Mouse (Mus musculus) embryonic stem cell, embryonic (primary cell): Measurements from ENCODE around the gene Flot2.

Experiments
- CTCF ChIA-PET, 4 experiments: fragments of 300-600 bp in 2 of 4; fragments of 350-600 bp in 2 of 4; sonication (Branson Sonifier 250); formaldehyde crosslinking; loops; one replicate each; lab custom pipeline; 2022; ENCODE audit warnings: inconsistent platforms in 2 of 4; lab: Charles Lee
- POLR2A ChIA-PET, 4 experiments: fragments of 300-600 bp in 2 of 4; fragments of 350-600 bp in 2 of 4; sonication (Branson Sonifier 250); formaldehyde crosslinking; loops; one replicate each; lab custom pipeline; 2022; ENCODE audit warnings: antibody characterized with exemption in 4 of 4, inconsistent platforms in 1 of 4; lab: Charles Lee

Gene Flot2

GRCm38 (mm10) chr11:78073577-78074276, 36.0 kb downstream of the Flot2 start:
- ChIA-PET CTCF (interaction anchor here in 1 of 4 experiments (0.6 kb wide), 1 partner anchor 327 kb away, joined by 10 read pairs; no protein-coding TSS in a partner anchor), POLR2A (interaction anchor here in 3 of 4 experiments (0.8 to 2.1 kb wide), 11 partner anchors 8 to 109 kb away, joined by 3 to 14 read pairs (median 7); partner anchors contain the start of genes Eral1 (in 1 of the 3), Fam222b (in 1 of the 3) and Rpl23a (in 1 of the 3))

- CTCF ChIA-PET, result no interaction called here
- POLR2A ChIA-PET, result interaction anchor here in 2 of 4 experiments (0.6 to 1.9 kb wide), 5 partner anchors 11 to 92 kb away, joined by 3 to 9 read pairs (median 4); no protein-coding TSS in a partner anchor
Observed at GRCm38 (mm10) chr11:78074277-78074652, 36.5 kb downstream of the Flot2 start.

DNA sequence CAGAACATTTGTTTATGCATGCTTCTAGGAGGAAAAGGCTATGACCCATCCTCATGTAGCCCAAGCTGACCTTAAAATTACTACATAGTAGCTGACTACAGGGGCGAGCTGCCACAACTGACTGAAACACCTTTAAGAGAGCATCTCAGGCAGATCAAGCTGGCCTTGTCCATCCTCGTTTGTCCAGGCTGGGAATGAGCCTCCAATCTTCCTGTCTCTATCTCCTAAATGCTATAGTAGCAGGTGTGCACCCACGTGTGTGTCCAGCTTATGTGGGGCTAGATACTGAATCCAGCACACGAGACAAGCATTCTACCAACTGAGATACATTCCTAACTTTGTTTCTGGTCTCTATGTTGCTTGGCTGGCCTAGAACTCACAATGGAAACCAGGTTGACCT, 36.9 kb downstream of the Flot2 start:
- POLR2A ChIA-PET, result interaction anchor here in 2 of 4 experiments (0.6 to 1.0 kb wide), 4 partner anchors 26 to 93 kb away, joined by 3 to 4 read pairs (median 4); no protein-coding TSS in a partner anchor
- CTCF ChIA-PET, result no interaction called here

GRCm38 (mm10) chr11:78079961-78080921, 42.5 kb downstream of the Flot2 start, which contains the start of gene Eral1:
Gene Eral1 (minus strand): TSS chr11:78080383.
- POLR2A ChIA-PET, result interaction anchor here (0.5 to 6.1 kb wide), 95 partner anchors 8 to 845 kb away, joined by 3 to 74 read pairs (median 5); partner anchors contain the start of genes Fam222b (in 4 of the 4), Nek8 (in 3 of the 4), Tlcd1 (in 3 of the 4) and Flot2 (in 2 of the 4)
- CTCF ChIA-PET, result interaction anchor here (0.5 to 1.6 kb wide), 23 partner anchors 8 to 341 kb away, joined by 3 to 16 read pairs (median 4); partner anchors contain the start of genes Dhrs13 (in 1 of the 4) and Fam222b (in 1 of the 4)

DNA sequence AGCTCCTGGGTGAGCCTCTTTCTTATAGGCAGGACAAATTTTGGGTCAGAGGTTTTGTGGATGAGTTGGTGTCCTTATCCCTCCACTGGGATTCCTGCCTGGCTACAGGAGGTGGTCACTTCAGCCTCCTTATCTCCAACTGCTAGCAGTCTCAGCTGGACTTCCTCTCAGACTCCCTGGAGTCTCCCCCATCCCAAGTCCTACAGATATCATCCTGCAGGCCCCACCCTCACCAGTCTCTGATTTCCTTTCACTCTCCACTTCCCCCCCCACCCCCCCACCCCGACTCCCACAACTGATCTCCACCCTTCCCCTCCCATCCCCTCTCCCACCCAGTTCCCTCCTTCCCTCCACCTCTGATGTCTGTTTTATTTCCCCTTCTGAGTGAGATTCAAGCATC, 45.9 kb downstream of the Flot2 start:
- POLR2A ChIA-PET, result interaction anchor here in 3 of 4 experiments (0.6 to 6.1 kb wide), 16 partner anchors 10 to 209 kb away, joined by 3 to 74 read pairs (median 3); partner anchors contain the start of genes Fam222b (in 2 of the 3), Nek8 (in 1 of the 3), Rpl23a (in 1 of the 3) and Tlcd1 (in 1 of the 3)
- CTCF ChIA-PET, result interaction anchor here in 1 of 4 experiments (0.7 kb wide), 1 partner anchor 245 kb away, joined by 4 read pairs; the partner anchor contains the start of gene Pigs

GRCm38 (mm10) chr11:78086925-78087479, 49.3 kb downstream of the Flot2 start:
- CTCF ChIA-PET, result interaction anchor here in 3 of 4 experiments (0.7 to 1.4 kb wide), 3 partner anchors 12 to 952 kb away, joined by 3 to 4 read pairs (median 3); no protein-coding TSS in a partner anchor
- POLR2A ChIA-PET, result interaction anchor here (0.6 to 4.9 kb wide), 19 partner anchors 8 to 479 kb away, joined by 3 to 21 read pairs (median 3); partner anchors contain the start of genes Fam222b (in 2 of the 4), Nek8 (in 1 of the 4), Phf12 (in 1 of the 4) and Rpl23a (in 1 of the 4)

- ChIA-PET CTCF (interaction anchor here in 3 of 4 experiments (0.7 to 1.4 kb wide), 3 partner anchors 11 to 952 kb away, joined by 3 to 5 read pairs (median 4); no protein-coding TSS in a partner anchor), POLR2A (interaction anchor here (0.6 to 1.6 kb wide), 10 partner anchors 9 to 113 kb away, joined by 3 to 7 read pairs (median 3); no protein-coding TSS in a partner anchor)
Observed at GRCm38 (mm10) chr11:78087756-78088281, 50.1 kb downstream of the Flot2 start.

DNA sequence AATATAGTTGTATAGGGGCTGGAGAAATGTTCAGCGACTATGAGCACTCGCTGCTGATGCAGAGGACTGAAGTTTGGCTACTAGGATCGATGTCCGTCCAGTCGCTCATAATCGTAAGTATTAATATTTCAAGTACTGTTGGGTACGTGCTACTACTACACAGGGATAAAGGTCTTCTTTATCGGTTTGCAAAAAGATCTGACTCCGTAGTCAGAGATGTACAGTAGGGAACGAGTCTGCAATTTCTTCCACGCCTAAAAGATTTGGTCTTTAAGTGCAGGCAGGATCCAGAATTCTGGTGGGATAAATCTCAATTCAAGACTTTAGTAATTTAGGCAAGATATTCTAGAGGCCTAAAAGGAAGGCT, 56.4 kb downstream of the Flot2 start:
- ChIA-PET POLR2A (interaction anchor here (0.6 to 6.3 kb wide), 57 partner anchors 8 to 1379 kb away, joined by 3 to 74 read pairs (median 5); partner anchors contain the start of genes Eral1 (in 4 of the 4), Rpl23a (in 3 of the 4), Flot2 (in 1 of the 4) and Nek8 (in 1 of the 4)), CTCF (interaction anchor here in 3 of 4 experiments (0.7 to 2.0 kb wide), 9 partner anchors 9 to 359 kb away, joined by 3 to 14 read pairs (median 6); partner anchors contain the start of gene Dhrs13 (in 1 of the 3))

- ChIA-PET CTCF (interaction anchor here in 3 of 4 experiments (0.8 to 2.0 kb wide), 12 partner anchors 8 to 359 kb away, joined by 3 to 14 read pairs (median 4); partner anchors contain the start of genes Dhrs13 (in 1 of the 3) and Eral1 (in 1 of the 3)), POLR2A (interaction anchor here (0.5 to 6.3 kb wide), 69 partner anchors 8 to 266 kb away, joined by 3 to 74 read pairs (median 4); partner anchors contain the start of genes Eral1 (in 4 of the 4), Rpl23a (in 3 of the 4), Flot2 (in 1 of the 4) and Nek8 (in 1 of the 4))
Observed at GRCm38 (mm10) chr11:78094504-78095143, 56.9 kb downstream of the Flot2 start, which contains the start of gene Fam222b. Gene Fam222b (plus strand): TSS chr11:78094660.

- ChIA-PET CTCF (interaction anchor here in 3 of 4 experiments (0.6 to 2.0 kb wide), 13 partner anchors 8 to 358 kb away, joined by 3 to 14 read pairs (median 4); partner anchors contain the start of genes Dhrs13 (in 1 of the 3) and Eral1 (in 1 of the 3)), POLR2A (interaction anchor here (0.5 to 6.3 kb wide), 61 partner anchors 8 to 266 kb away, joined by 3 to 74 read pairs (median 5); partner anchors contain the start of genes Eral1 (in 4 of the 4), Rpl23a (in 3 of the 4), Flot2 (in 1 of the 4) and Nek8 (in 1 of the 4))
Observed at GRCm38 (mm10) chr11:78095144-78095516, 57.4 kb downstream of the Flot2 start.

GRCm38 (mm10) chr11:78097077-78097476, 59.3 kb downstream of the Flot2 start:
- CTCF ChIA-PET, result interaction anchor here in 2 of 4 experiments (0.7 kb wide), 2 partner anchors 81 to 1597 kb away, joined by 5 to 10 read pairs; no protein-coding TSS in a partner anchor

DNA sequence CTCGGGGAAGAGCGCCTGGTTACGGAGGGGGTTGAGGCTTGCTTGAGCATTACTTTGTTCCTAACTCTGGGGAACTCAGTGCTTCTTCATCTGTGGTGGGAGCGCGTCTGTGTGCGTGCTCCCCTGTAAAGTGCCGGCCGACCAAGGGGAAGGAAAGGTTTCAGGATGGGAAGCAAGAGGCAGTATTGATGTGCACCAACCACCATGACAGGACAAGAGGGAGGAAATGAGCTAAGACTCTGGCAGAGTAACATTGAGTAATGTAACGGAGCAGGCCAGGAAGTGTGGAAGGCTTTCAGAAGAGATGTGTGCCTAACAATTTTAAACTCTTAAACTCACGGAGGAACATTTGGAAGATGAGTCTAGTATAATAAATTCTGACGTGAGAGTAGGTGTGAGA, 63.0 kb downstream of the Flot2 start:
- POLR2A ChIA-PET, result interaction anchor here in 2 of 4 experiments (0.6 to 1.3 kb wide), 5 partner anchors 27 to 79 kb away, joined by 3 to 4 read pairs (median 4); no protein-coding TSS in a partner anchor
- CTCF ChIA-PET, result interaction anchor here in 2 of 4 experiments (0.6 to 1.0 kb wide), 3 partner anchors 71 to 1836 kb away, joined by 3 to 4 read pairs (median 3); no protein-coding TSS in a partner anchor

More at GRCm38 (mm10) chr11:78097077-78097476, 59.3 kb downstream of the Flot2 start:
- POLR2A ChIA-PET, result interaction anchor here in 3 of 4 experiments (0.5 to 6.3 kb wide), 20 partner anchors 8 to 222 kb away, joined by 3 to 74 read pairs (median 4); partner anchors contain the start of genes Eral1 (in 2 of the 3), Nek8 (in 1 of the 3) and Tlcd1 (in 1 of the 3)

DNA sequence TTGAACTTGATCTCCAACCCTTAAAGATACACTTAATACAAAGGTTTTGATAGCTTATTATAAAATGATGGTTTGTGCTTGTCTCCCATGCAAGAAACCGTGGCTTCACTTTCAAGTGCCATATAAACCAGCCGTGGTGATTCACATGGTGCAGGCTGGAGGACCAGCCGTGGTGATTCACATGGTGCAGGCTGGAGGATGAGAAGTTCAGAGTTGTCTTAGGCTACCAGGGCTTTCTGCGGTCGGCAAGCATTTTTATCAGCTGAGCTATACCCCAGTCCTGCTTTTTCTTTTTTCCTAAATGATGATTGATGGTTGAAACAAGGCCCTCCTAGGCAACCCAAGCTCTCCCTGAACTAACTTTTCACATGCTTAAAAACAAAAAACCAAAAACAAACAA, 64.4 kb downstream of the Flot2 start:
- CTCF ChIA-PET, result interaction anchor here in 2 of 4 experiments (1.0 to 2.1 kb wide), 4 partner anchors 8 to 75 kb away, joined by 3 to 14 read pairs (median 13); partner anchors contain the start of genes Fam222b (in 1 of the 2), Nek8 (in 1 of the 2) and Tlcd1 (in 1 of the 2)
- POLR2A ChIA-PET, result interaction anchor here in 3 of 4 experiments (0.6 to 3.9 kb wide), 9 partner anchors 12 to 76 kb away, joined by 3 to 24 read pairs (median 4); partner anchors contain the start of gene Eral1 (in 1 of the 3)

DNA sequence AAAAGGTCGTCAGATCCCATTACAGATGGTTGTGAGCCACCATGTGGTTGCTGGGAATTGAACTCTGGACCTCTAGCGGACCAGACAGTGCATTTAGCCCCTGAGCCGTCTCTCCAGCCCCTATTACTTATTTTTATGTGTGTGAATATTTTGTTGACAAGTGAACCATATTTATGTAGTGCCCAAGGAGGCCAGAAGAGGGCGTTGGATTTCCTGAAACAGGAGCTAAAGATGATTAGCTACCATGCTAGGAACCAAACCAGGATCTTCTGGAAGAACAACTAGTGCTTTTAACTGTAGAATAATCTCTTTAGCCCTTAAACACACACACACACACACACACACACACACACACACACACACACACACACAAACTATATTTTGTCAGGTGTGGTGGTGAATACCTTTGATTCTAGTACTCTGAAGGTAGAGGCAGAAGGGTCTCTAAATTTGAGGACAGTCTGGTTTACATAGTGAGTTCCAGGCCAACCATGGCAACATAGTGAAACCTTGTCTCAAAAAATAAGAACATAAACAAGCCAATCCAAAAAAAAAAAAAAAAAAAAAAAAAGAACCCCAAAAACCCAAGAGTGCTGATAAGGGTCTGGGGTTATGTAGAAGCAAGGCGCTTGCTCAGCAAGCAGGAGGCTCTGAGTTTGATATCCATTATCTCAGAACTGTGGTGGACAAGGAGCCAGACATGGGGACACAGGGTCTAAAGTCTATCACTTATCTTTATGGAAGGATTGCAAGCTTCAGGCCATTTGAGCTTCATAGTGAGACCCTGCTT, 65.4 kb downstream of the Flot2 start:
- ChIA-PET POLR2A (interaction anchor here (0.6 to 3.9 kb wide), 31 partner anchors 8 to 353 kb away, joined by 3 to 24 read pairs (median 3); partner anchors contain the start of genes Fam222b (in 3 of the 4), Eral1 (in 2 of the 4), Nek8 (in 2 of the 4) and Tlcd1 (in 2 of the 4)), CTCF (interaction anchor here (0.5 to 2.1 kb wide), 59 partner anchors 8 to 1851 kb away, joined by 3 to 22 read pairs (median 4); partner anchors contain the start of genes Fam222b (in 3 of the 4), Eral1 (in 2 of the 4), Nek8 (in 2 of the 4) and Tlcd1 (in 2 of the 4))
